17 mouse cellular contexts compared by ENCODE assay signal in genomic region chr4:39991851-39992250, GRCm38 (mm10).
DNase-seq lines count a peak whose midpoint lies in the region; TF ChIP-seq lines count a peak whose summit lies in the region.
"Had no signal": no experiment of that assay in that cellular context is flagged by ENCODE, and none has a peak within 500 bp of the region (broad histone marks: within the 10 kb centered on the region; RNA-seq: fewer than 3 reads in every experiment).

No protein-coding gene starts in this region.

- TF ChIP-seq CTCF in cortical plate, adult 2 months (IDR thresholded peaks at IDR 0.05; ENCODE audit: extremely low read depth, insufficient read depth, low read length), result no peak

- H3K4me3 ChIP-seq in cortical plate, adult 2 months (ENCODE audit: insufficient read depth, low read length), result no peak overlapping the region
- H3K4me3 ChIP-seq: embryonic facial prominence, embryonic 12.5 days; forebrain, embryonic 15.5 days; heart, embryonic 13.5 days; hindbrain, embryonic 12.5 days had no signal

- TF ChIP-seq POLR2A in cortical plate, adult 2 months (IDR thresholded peaks at IDR 0.05; ENCODE audit: extremely low read depth, insufficient read depth, low read length), result no peak

- DNase-seq in left cerebral cortex, adult 18-20 months (ENCODE audit: low spot score in 2 of 2), result peak; percentile 12 to 44
- DNase-seq in left cerebral cortex, postnatal 4 days, result no peak
- peak; percentile 40 to 50 for DNase-seq in left cerebral cortex, adult 9 months (ENCODE audit: low spot score in 2 of 2)
- no peak for DNase-seq in cerebellum, postnatal 14 days
- no peak for DNase-seq in heart, postnatal 4 days
- DNase-seq: adrenal gland, adult 2 months; adrenal gland, postnatal 25 days; cerebellum, adult 2 months; cerebellum, postnatal 10 days; gastrocnemius, postnatal 36 days; heart, adult 11 months; heart, postnatal 36 days had no signal

- peak overlapping the region; percentile 58; the same call in 1 of the 2 replicates for H3K27ac ChIP-seq in cortical plate, adult 2 months (ENCODE audit: insufficient read depth, low read length)
- H3K27ac ChIP-seq: embryonic facial prominence, embryonic 12.5 days; forebrain, embryonic 15.5 days; heart, embryonic 13.5 days; hindbrain, embryonic 12.5 days had no signal

- intact Hi-C loops in left cerebral cortex, postnatal 4 days (cut with DNase I), result no loop called here

- no peaks in the 10 kb centered on the region; the same call in 1 of the 2 replicates for H3K4me1 ChIP-seq in cortical plate, adult 2 months (ENCODE audit: control insufficient read depth, insufficient read depth, low read length)
- H3K4me1 ChIP-seq: embryonic facial prominence, embryonic 12.5 days; forebrain, embryonic 15.5 days; heart, embryonic 13.5 days; hindbrain, embryonic 12.5 days had no signal

Comparison
In these comparisons a context has a peak if more than half of its experiments do, and no peak if none do; other contexts are left out.
1. DNase-seq: peak in left cerebral cortex, adult 18-20 months (2 of 2) and left cerebral cortex, adult 9 months (2 of 2); none in left cerebral cortex, postnatal 4 days (single experiment), cerebellum, postnatal 14 days (0 of 2) and heart, postnatal 4 days (single experiment).